Mouse (Mus musculus) bone marrow macrophage, adult 2 months (primary cell): ENCODE results near the gene Stpg4.

Source experiments
- CTCF ChIP-seq: IDR thresholded peaks from 2 replicates; pipeline ENCODE4 v1.5.1; 2012; ENCODE audit warnings: low read depth, mild to moderate bottlenecking, low read length, moderate library complexity
- POLR2A ChIP-seq: IDR thresholded peaks from 2 replicates; pipeline ENCODE4 v1.6.1; 2012; ENCODE audit warnings: mild to moderate bottlenecking, low read depth, low read length, borderline replicate concordance

- TF ChIP-seq POLR2A (no peak), CTCF (no peak)
Observed at GRCm38 (mm10) chr17:87391242-87391641, 36.3 kb downstream of the Stpg4 start.
